Mouse (Mus musculus) limb, embryonic 12.5 days (tissue): ENCODE measurements at regions not wholly inside any gene's neighbourhood (a gene's known extent, or its start where the extent isn't known, plus 50 kb on each side); places are given as distances from the start of the nearest gene placed in this dataset.

Source experiments
- ATAC-seq: fragments of 200-750 bp; cut with Nextera tagmentation; 2 replicates; pipeline ENCODE4 v1.8.0; 2017; ENCODE audit warnings: low read depth, moderate TSS enrichment; ENCODE audit not compliant: insufficient number of reproducible peaks, insufficient read depth, low FRiP score, low TSS enrichment
- H3K27ac ChIP-seq: fragments of 300-500 bp; sonication (generic); 2 replicates; pipeline ENCODE4 v1.5.1; 2016; ENCODE audit warnings: mild to moderate bottlenecking, moderate library complexity
- H3K27me3 ChIP-seq: fragments of 300-500 bp; sonication (generic); 2 replicates; pipeline ENCODE4 v1.6.1; 2016; ENCODE audit warnings: mild to moderate bottlenecking, moderate library complexity
- H3K36me3 ChIP-seq: fragments of 300-500 bp; sonication (generic); 2 replicates; pipeline ENCODE4 v1.6.1; 2016; ENCODE audit warnings: mild to moderate bottlenecking, moderate library complexity
- H3K4me1 ChIP-seq: fragments of 300-500 bp; sonication (generic); replicated peaks from 2 replicates; pipeline ENCODE4 v1.6.1; 2016
- H3K4me2 ChIP-seq: fragments of 300-500 bp; sonication (generic); 2 replicates; pipeline ENCODE4 v1.6.1; 2016; ENCODE audit warnings: mild to moderate bottlenecking, moderate library complexity
- H3K4me3 ChIP-seq: fragments of 300-500 bp; sonication (generic); replicated peaks from 2 replicates; pipeline ENCODE4 v1.5.1; 2016; ENCODE audit warnings: mild to moderate bottlenecking
- H3K9ac ChIP-seq: fragments of 300-500 bp; sonication (generic); replicated peaks from 2 replicates; pipeline ENCODE4 v1.6.1; 2016; ENCODE audit warnings: mild to moderate bottlenecking, moderate library complexity
- H3K9me3 ChIP-seq: fragments of 300-500 bp; sonication (generic); 2 replicates; pipeline ENCODE4 v1.6.1; 2016; ENCODE audit warnings: mild to moderate bottlenecking, moderate library complexity
- WGBS: fragments of 180-500 bp; shearing (Covaris S2); methylation state at CpG from one replicate; pipeline ENCODE4 v1.1.7; 2016; 5-methylcytosine and 5-hydroxymethylcytosine counted together

DNA sequence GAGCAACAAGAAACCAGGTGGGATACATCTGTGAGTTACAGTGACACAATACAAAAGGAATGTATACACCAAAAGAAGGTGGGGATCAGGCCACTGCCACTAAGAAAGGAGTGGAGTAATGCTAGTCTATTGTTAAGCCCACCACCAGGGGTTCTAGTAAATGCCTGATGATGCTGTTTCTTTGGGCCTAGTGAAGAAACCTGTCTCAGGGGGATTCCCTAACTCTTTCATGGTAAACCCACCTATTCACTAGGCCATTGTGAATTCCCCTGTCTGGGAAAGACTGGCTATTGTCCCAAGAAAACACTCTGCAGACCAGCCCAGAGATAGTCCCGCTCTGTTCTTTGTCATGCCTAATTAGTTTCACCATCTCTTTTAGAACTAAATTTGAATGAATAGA lies 368.2 kb downstream of the Wdr20rt start:
- no peaks in the 10 kb centered on the region for H3K9me3 ChIP-seq
- H3K36me3 ChIP-seq, result no peaks in the 10 kb centered on the region
- H3K4me1 ChIP-seq, result no peaks in the 10 kb centered on the region
- no peak overlapping the region for H3K9ac ChIP-seq
- no peak overlapping the region for H3K27ac ChIP-seq
- no peaks in the 10 kb centered on the region for H3K27me3 ChIP-seq
- H3K4me2 ChIP-seq, result no peak overlapping the region
- no peak overlapping the region for H3K4me3 ChIP-seq
- no peak for ATAC-seq
- 88% methylated on average over 1 of the region's 1 CpGs for WGBS

DNA sequence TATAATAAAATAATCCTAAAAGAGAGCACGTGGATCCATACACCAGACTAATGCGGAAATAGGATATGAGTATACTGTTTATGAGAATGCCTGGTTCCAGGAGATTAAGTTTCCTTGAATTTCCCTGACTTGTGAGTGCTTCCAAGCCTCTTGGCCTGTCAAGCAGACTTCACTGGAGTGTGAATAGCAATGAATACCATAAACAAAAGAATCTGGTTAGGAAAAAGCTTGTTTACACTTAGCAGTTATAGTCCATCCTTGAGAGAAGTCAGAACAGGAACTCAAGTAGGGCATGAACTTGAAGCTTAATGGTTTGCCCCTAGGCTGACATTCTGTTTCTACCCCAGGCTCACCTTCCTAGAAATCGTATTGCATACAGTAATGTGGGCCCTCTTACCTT lies 368.8 kb downstream of the Wdr20rt start:
- Histone ChIP-seq H3K4me1 (no peaks in the 10 kb centered on the region), H3K36me3 (no peaks in the 10 kb centered on the region), H3K27me3 (no peaks in the 10 kb centered on the region), H3K9me3 (no peaks in the 10 kb centered on the region), H3K27ac (no peak overlapping the region), H3K9ac (no peak overlapping the region), H3K4me3 (no peak overlapping the region), H3K4me2 (no peak overlapping the region)
- no peak for ATAC-seq
- WGBS, result 79% methylated on average over 3 of the region's 3 CpGs

DNA sequence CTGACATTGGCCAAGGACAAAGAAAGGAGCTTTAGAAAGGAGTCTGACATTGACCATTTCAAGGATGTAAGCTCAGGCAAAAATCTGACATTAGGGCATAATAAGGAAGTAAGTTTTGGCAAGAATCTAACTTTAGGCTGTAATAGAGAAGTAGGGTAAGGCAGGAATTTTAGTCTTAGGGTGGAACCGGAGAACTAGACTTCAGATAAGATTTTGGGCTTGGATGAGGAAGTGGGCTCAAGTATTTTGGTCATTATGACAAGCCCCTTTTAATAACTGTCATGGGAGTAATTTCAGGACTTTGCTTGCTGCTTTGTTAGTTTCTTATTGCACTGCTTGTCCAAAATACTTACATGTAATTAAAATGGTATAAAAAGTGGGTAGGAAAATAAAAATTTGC lies 418.9 kb downstream of the Wdr20rt start:
- Histone ChIP-seq H3K9me3 (no peaks in the 10 kb centered on the region), H3K9ac (no peak overlapping the region), H3K4me3 (no peak overlapping the region), H3K27ac (no peak overlapping the region), H3K4me1 (no peaks in the 10 kb centered on the region), H3K4me2 (no peak overlapping the region), H3K27me3 (no peaks in the 10 kb centered on the region), H3K36me3 (no peaks in the 10 kb centered on the region)
- whole genome bisulfite sequencing, result 92% methylated on average over 1 of the region's 1 CpGs
- ATAC-seq, result no peak

DNA sequence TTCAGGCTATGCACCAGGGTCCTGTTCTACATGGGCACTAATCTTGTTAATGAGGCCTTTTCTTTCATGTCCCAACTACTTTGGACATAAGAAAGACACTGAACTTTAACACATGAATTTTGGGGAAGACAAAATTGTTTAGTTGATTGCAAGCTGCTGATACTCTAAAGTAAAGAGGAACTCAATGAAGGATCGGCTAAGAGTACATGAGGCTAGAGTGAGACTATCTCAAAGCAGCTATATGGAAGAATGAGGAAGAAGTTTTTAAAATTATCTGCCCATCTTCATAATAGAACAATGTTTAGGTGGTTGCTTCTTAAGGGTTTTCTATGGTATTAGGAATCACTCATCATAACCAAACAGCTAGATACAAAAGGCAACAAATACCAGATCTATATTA lies 431.5 kb downstream of the Wdr20rt start:
- no peak overlapping the region for H3K4me2 ChIP-seq
- no peaks in the 10 kb centered on the region for H3K4me1 ChIP-seq
- no peak overlapping the region for H3K9ac ChIP-seq
- no peak overlapping the region for H3K27ac ChIP-seq
- 95% methylated on average over 1 of the region's 1 CpGs for WGBS
- ATAC-seq, result no peak
- H3K4me3 ChIP-seq, result no peak overlapping the region
- no peaks in the 10 kb centered on the region for H3K27me3 ChIP-seq
- H3K36me3 ChIP-seq, result no peaks in the 10 kb centered on the region
- H3K9me3 ChIP-seq, result no peaks in the 10 kb centered on the region

DNA sequence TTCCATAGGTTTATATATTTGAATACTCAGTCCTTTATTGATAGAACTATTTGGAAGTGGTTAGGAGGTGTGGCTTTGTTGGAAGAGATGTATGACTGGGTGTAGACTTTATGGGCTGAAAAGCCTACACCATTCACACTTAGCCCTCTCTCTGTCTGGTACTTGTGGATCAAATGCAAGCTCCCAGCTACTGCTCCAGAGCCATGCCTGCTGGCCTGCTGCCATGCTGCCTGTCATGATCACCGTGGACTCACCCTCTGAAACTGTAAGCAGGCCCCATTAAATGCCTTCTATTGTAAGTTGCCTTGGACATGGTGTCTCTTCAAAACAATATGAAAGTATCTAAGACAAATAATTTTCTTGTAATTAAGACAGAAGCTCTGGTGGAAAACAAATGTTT lies 446.4 kb downstream of the Wdr20rt start:
- H3K9me3 ChIP-seq, result no peaks in the 10 kb centered on the region
- H3K36me3 ChIP-seq, result no peaks in the 10 kb centered on the region
- H3K4me1 ChIP-seq, result no peaks in the 10 kb centered on the region
- no peak overlapping the region for H3K9ac ChIP-seq
- H3K27me3 ChIP-seq, result no peaks in the 10 kb centered on the region
- no peak overlapping the region for H3K4me3 ChIP-seq
- 78% methylated on average over 1 of the region's 1 CpGs for WGBS
- no peak for ATAC-seq
- no peak overlapping the region for H3K27ac ChIP-seq
- H3K4me2 ChIP-seq, result no peak overlapping the region

DNA sequence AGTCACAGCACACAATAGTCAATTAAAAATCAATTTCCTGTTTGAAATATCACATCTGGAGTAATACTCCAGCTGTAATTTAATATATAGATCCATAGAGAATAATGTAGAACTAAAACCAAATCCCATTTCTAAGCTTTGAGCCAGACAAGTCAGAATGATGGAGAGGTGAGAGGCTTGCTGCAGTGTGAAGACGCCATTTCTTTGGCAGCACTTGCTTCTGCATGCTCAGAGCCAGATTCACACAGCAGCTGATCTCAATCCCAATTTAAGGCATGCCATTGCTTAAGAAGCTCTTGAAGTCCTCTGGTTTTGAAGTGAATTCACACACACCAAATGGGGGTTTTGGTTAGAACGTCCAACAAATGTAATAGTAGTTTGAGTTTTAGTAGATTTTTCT lies 447.9 kb downstream of the Wdr20rt start:
- ATAC-seq, result no peak
- Histone ChIP-seq H3K36me3 (no peaks in the 10 kb centered on the region), H3K27ac (no peak overlapping the region), H3K4me1 (no peaks in the 10 kb centered on the region), H3K4me2 (no peak overlapping the region), H3K9ac (no peak overlapping the region), H3K27me3 (no peaks in the 10 kb centered on the region), H3K4me3 (no peak overlapping the region), H3K9me3 (no peaks in the 10 kb centered on the region)
- 87% methylated on average over 2 of the region's 2 CpGs for WGBS

DNA sequence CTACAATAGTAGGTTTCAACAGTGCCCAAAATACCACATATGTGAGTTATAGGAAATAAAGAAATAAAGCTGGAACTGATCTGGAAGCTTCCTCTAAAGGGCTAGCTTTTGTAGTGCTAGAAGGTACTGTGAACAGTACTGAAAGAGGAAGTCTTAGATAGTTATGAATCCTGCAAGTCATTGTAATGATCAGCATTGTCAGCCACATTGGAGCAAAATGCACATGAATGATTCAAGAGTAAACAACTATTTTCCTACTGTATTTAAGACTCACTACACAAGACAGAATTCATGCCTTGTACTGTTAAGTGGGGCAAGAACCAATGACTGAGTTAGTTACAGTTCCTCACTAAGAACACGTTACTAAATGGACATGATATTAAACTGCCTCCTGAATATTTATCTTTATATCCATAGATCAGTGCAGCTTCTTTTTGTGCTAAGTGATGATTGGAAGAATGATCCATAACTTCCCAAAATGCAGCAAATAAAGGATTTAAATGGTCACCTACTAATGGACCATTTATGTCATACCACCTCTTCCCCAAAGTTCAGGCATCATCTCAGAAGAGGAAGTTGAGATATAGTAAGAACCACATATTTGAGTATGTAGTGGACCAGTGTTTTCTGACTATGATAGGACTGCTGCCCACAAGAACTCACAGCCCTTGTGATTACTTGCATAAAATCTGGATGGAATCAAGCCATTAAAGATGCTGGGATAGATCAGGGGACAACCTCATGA lies 449.8 kb downstream of the Wdr20rt start:
- H3K9me3 ChIP-seq, result no peaks in the 10 kb centered on the region
- no peak overlapping the region for H3K4me3 ChIP-seq
- H3K27me3 ChIP-seq, result no peaks in the 10 kb centered on the region
- H3K9ac ChIP-seq, result no peak overlapping the region
- ATAC-seq, result no peak
- H3K4me2 ChIP-seq, result no peak overlapping the region
- WGBS, result 85% methylated on average over 1 of the region's 1 CpGs
- H3K36me3 ChIP-seq, result no peaks in the 10 kb centered on the region
- H3K4me1 ChIP-seq, result no peaks in the 10 kb centered on the region
- no peak overlapping the region for H3K27ac ChIP-seq

DNA sequence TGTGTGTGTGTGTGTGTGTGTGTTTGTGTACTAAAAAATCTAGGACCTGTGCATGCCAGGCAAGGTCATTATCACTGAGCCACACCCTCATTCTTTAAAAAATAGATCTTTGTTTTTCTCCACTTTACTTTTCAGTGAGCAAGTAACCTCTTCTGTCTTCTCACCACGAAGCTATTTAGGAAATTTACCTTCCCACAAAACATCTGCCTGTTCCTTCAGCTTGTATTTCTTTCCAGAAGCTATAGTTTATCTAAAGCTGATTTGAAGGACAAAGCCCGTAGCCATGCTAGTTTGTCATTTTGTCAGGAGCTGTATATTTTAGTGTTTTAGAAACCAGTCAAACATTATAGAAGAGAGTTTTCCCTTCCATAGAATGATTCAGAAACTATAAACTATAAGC lies 455.0 kb downstream of the Wdr20rt start:
- H3K4me3 ChIP-seq, result no peak overlapping the region
- H3K27me3 ChIP-seq, result no peaks in the 10 kb centered on the region
- H3K4me1 ChIP-seq, result no peaks in the 10 kb centered on the region
- no peak overlapping the region for H3K4me2 ChIP-seq
- no peak overlapping the region for H3K9ac ChIP-seq
- H3K36me3 ChIP-seq, result no peaks in the 10 kb centered on the region
- H3K27ac ChIP-seq, result no peak overlapping the region
- no peaks in the 10 kb centered on the region for H3K9me3 ChIP-seq
- no peak for ATAC-seq
- 70% methylated on average over 2 of the region's 2 CpGs for WGBS

DNA sequence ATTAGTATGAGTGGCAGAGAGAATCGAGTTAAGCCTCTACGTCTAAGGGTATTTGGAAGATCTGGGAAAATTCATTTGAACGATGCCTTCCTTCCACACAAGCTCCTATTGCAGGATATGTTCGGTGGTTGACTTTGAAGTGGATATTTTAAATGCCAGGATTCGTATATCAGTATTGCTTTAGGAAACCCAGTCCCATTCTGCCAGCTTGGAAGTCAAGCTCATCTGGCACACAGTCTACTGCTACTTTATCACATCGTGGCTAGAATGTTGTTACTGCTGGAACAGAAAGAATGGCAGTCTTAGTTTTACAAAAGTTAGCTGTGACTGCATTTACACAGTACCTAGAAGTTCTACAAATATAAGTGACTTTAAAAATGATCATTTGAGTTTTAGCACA lies 456.5 kb downstream of the Wdr20rt start:
- H3K9me3 ChIP-seq, result no peaks in the 10 kb centered on the region
- no peak overlapping the region for H3K27ac ChIP-seq
- no peak overlapping the region for H3K4me2 ChIP-seq
- no peak for ATAC-seq
- H3K4me3 ChIP-seq, result no peak overlapping the region
- no peaks in the 10 kb centered on the region for H3K27me3 ChIP-seq
- no peaks in the 10 kb centered on the region for H3K4me1 ChIP-seq
- H3K9ac ChIP-seq, result no peak overlapping the region
- 88% methylated on average over 6 of the region's 6 CpGs for WGBS
- no peaks in the 10 kb centered on the region for H3K36me3 ChIP-seq

DNA sequence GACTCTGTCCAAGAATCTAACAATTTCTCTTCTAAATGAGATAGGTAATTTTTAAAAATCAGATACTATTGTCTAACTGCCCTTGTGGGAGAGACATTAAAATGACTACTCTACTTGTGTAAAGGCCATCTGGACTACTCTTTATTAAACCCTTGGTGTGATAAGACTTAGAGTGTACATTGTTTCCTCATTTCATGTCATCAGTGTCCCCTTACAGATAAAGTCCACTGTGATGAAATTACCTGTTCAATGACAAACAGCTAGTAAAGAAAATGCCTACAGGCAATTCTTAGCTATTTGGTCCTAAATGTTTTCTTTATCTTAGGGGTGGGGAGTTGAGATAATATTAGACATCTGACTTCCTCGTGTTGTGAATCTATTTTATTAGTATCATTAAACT lies 479.7 kb downstream of the Wdr20rt start:
- 67% methylated on average over 1 of the region's 1 CpGs for WGBS
- Histone ChIP-seq H3K9ac (no peak overlapping the region), H3K9me3 (no peaks in the 10 kb centered on the region), H3K4me2 (no peak overlapping the region), H3K27ac (no peak overlapping the region), H3K4me1 (no peaks in the 10 kb centered on the region), H3K36me3 (no peaks in the 10 kb centered on the region), H3K27me3 (no peaks in the 10 kb centered on the region), H3K4me3 (no peak overlapping the region)
- no peak for ATAC-seq

DNA sequence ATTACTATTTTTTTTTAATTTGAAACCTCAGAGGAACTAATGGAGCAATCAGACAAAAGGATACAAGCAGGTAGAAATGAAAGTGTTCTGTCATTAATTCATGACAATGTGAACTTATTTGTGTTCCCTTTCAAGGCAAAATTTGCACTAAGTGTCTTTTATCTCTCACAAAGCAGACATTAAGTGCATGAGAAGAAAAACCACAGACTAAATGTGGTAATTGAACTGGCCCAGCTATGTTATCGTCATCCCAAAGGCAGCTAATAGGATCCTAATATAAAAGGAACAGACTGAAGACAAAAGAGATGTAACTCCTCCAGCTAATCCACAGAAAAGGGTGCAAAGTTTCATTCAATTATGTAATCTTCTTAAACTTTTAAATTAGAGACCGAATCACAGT lies 487.0 kb downstream of the Wdr20rt start:
- WGBS, result 76% methylated on average over 2 of the region's 2 CpGs
- no peak for ATAC-seq
- no peak overlapping the region for H3K27ac ChIP-seq

More for the DNA sequence above, 487.0 kb downstream of the Wdr20rt start:
- Histone ChIP-seq H3K36me3 (no peaks in the 10 kb centered on the region), H3K9ac (no peak overlapping the region), H3K4me2 (no peak overlapping the region), H3K9me3 (no peaks in the 10 kb centered on the region), H3K27me3 (no peaks in the 10 kb centered on the region), H3K4me1 (no peaks in the 10 kb centered on the region), H3K4me3 (no peak overlapping the region)
